Mouse (Mus musculus): ENCODE data around the gene Kctd11.

GRCm38 (mm10) chr11:69833554-69833953, 47.7 kb downstream of the Kctd11 start:
- TF ChIP-seq POLR2A (IDR thresholded peaks at IDR 0.05; ENCODE audit: borderline replicate concordance, insufficient read depth, low read length): no peak
- TF ChIP-seq CTCF (IDR thresholded peaks at IDR 0.05; ENCODE audit: borderline replicate concordance, insufficient read depth, low read depth, low read length): no peak
